Mouse (Mus musculus): ENCODE data around the gene LTO1.

The LTO1 gene

GRCm38 (mm10) chr7:144939344-144940002 lies 24.6 kb downstream of the LTO1 start, which contains the start of gene Ccnd1:
Ccnd1 (minus strand) TSS chr7:144939925.
- DNase-seq (ENCODE audit: low read depth, low spot score), result no peak

DNA sequence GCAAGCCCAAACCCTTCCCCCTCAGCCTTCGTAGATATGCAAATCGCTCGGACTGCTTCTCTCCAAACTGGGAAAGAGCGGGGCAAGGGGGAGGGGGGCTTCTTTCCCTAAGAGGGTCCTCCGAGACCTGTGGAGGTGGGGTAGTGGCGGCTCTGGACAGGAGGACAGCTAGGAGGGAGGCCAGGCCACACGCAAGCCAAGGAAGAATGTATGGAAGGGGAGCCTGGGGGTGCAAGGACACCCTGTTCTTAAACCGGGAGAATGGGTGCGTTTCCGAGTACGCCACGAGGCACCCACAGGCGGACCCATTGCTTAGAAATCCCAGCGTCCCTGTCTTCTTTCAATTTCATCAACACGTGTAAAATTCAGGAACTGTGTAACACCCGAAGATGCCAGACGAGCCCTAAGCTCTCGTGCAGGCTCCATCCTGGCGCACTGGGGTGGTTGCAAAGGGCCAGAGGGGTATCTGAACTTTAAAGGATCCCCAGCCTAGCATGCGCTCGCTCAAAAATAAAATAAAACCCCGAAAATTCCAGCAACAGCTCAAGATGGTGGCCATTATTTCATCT lies 25.2 kb downstream of the LTO1 start:
- DNase-seq (ENCODE audit: low read depth, low spot score), result no peak

GRCm38 (mm10) chr7:144940585-144940984 lies 25.7 kb downstream of the LTO1 start:
- DNase-seq (ENCODE audit: low read depth, low spot score), result no peak

DNA sequence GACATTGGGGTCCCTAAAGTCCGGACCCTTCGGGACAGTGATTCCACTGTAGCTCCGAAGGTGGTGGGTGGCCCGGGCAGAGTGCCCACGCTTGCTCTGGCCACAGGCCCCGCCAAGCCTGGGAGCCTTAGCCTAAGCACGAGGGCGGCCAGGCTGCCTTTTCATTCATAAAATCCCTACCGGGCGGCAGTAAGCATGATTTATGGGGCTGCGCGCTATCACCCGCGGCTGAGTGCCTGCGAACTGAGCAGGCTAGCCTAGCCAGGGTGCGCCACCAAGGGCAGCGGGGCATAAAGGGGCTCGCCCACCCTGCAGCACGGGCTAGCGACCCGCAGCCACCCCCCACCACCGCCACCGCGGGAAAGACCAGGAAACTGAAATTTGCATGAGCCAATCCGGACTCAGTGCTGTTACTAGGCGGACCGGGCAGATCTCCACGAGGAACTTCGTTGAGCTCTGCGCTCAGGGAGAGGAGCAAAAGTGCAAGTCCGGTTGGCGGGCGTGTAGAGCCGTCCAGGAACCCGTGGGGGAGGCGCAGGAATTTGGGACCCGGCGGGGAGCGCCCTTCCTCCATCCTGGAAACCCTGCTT lies 26.4 kb downstream of the LTO1 start:
- peak; percentile 69 for DNase-seq (ENCODE audit: low read depth, low spot score)

GRCm38 (mm10) chr7:144942071-144942743 lies 27.3 kb downstream of the LTO1 start:
- no peak for DNase-seq (ENCODE audit: low read depth, low spot score)

GRCm38 (mm10) chr7:144942744-144943135 lies 27.8 kb downstream of the LTO1 start:
- no peak for DNase-seq (ENCODE audit: low read depth, low spot score)

DNA sequence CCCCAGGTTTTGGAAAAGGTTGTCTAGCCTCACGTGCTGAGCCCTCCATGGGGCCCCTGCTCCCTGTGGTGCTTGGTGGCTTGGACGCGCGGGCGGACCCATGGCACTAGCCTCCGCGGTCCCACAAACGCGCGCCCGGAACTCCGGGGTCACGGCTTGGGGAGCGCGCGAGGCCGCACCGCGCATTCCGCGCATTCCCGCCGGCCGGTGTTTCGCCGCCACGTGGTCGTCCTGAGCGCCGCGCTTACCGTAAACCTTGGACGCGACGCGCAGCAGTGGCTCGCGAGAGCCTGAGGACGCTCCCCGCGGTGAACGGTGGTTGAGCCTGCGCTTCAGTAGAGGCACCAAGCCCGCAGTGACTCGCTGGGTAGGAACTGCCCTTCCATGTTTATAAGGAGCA lies 28.4 kb downstream of the LTO1 start:
- no peak for DNase-seq (ENCODE audit: low read depth, low spot score)

- DNase-seq (ENCODE audit: low read depth, low spot score), result no peak
Measured at GRCm38 (mm10) chr7:144958509-144959395, 43.9 kb downstream of the LTO1 start.

DNA sequence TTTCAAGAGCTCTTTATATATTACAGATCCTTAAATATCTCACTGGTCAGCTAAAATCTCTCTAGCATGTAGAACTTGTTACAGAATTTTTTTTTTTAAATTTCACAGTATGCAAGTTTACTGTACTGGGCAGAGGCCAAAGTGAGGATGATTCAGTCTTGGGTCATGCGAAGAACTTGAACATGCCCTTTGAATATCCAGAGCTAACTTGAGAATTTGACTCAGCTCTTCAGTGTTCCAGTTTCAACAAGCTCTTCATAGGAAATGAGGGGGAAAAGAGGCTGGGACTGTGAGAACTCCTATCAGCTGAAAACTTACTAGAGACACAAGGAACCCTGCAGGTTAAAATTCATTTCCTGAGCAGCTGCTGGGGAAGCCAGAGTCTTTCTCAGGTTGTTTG lies 49.0 kb downstream of the LTO1 start:
- DNase-seq (ENCODE audit: low read depth, low spot score), result no peak

DNA sequence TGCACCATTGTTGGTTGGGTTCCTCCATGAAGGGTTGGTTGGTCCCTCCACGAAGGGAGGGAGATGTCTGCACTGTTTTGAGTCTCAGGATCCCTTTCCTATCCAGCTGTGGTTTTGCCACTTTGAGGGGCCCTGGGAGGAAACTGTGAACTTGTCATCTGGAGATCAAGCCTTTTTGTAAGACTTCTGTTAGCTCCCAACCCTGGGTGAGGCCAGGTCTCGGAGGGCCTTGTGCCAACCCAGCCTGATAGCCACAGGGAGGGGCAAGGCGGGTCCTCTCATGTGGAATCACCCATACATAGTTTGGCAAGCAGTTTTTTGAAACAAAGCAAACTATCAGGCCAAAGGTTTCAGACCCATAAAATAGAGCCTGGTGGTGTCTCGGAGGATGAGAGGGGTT lies 49.4 kb downstream of the LTO1 start:
- no peak for DNase-seq (ENCODE audit: low read depth, low spot score)

DNA sequence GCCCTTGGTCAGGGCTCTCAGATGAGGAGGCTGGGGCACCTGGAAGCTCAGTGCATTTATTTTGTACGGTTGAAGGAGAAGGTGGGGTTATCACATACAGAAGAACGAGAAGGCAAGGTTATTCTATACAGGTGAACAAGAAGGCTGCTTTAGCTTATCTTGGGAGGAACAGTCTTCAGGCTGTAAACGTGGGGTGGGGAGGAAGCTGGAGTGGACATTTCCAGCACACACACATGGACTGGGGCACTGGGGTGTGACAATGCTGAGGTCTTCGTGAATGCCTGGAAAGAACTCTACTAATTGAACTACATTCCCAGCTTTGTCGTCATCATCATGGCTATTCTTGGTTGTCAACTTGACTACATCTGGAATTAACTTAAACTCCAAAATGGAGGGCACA lies 51.0 kb downstream of the LTO1 start:
- DNase-seq (ENCODE audit: low read depth, low spot score), result no peak

DNA sequence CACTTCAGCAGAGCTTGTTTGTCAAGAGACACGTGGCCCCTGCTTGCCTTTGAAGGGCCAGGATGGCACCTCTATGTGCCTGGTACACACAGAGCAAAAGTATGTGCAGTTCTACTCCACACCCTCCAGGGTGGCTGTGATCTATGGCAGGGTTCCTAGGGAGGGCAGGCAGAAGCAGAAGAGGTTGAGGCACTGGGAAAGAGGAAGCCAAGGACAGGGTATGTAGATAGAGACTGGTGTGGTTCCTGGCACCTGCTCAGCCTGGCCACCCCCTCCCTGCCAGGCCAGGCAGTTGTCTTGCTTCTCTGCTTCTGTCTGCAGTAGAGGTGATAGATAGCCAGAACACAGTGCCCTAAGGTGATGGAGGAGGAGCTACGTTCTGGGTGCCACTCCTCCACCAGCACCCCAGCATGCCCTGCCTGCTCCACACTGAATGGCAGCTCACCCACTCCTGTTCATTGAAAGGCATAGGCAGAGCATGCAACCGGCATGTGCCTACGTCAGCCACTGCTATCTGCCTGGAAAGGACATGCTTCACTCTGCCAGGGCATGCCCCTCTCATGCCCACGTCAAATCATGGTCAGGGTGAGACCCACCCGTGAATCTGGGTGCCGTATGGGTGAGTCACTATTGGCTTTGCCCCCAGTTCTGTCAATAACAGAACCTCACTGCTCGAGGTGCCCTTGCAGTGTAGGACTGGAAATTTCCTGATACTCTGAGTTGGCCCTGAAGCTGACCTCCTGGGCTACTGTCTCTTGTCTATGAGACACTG lies 56.3 kb downstream of the LTO1 start:
- no peak for DNase-seq (ENCODE audit: low read depth, low spot score)

GRCm38 (mm10) chr7:144971769-144972168 lies 56.9 kb downstream of the LTO1 start:
- no peak for DNase-seq (ENCODE audit: low read depth, low spot score)

DNA sequence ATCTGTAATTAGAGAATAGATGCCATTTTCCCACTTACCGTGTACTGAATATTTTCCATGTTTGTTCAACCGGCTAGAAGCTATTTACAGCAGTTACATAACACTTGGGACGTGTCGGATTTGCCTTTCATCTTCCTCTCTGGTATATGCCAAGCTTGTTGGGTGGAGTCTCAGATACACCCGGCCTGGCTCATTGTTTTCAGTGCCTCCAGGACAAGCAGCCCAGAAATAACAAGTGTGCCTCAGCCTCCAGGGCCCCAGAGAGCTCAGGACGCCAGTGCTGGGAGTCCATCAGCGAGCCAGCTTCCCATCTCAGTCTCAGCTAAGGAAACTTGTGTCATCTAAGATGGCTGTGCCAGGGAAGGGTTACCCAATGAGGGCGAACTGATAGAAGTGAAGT lies 58.6 kb downstream of the LTO1 start:
- peak; percentile 38 for DNase-seq (ENCODE audit: low read depth, low spot score)

DNA sequence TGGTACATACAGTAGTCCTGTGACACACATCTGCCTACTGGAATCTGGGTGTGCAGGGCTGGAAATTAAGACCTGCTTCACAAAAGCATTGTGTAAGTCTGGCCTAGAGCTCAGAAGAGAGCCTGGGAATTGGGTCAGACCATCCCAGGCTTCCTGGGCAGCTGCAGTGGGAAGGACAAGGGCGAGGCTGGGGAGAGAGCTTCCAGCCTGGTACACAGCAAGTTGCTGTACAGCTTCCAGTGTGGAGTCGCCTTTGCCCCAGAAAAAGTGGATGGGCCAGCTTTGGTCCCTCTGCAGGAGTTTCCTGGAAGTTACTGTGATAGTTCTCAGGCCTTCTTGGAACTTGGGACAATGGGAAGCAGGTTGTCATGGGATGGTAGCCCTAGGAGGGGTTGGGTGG lies 62.2 kb downstream of the LTO1 start:
- no peak for DNase-seq (ENCODE audit: low read depth, low spot score)

- no peak for DNase-seq (ENCODE audit: low read depth, low spot score)
Measured at GRCm38 (mm10) chr7:144979814-144980213, 64.9 kb downstream of the LTO1 start.

All from skeletal muscle tissue, adult 2 months (tissue).